Mouse (Mus musculus) limb, embryonic 12.5 days (tissue): ENCODE measurements around the gene Gpr89. TPM values are rescaled to one million over a fixed set of nuclear protein-coding genes. Genes with fewer than 3 reads are reported as not detected.

Source experiments
- ATAC-seq: fragments of 200-750 bp; cut with Nextera tagmentation; 2 replicates; pipeline ENCODE4 v1.8.0; 2017; ENCODE audit warnings: low read depth, moderate TSS enrichment; ENCODE audit not compliant: insufficient number of reproducible peaks, insufficient read depth, low FRiP score, low TSS enrichment
- H3K27ac ChIP-seq: fragments of 300-500 bp; sonication (generic); 2 replicates; pipeline ENCODE4 v1.5.1; 2016; ENCODE audit warnings: mild to moderate bottlenecking, moderate library complexity
- H3K27me3 ChIP-seq: fragments of 300-500 bp; sonication (generic); 2 replicates; pipeline ENCODE4 v1.6.1; 2016; ENCODE audit warnings: mild to moderate bottlenecking, moderate library complexity
- H3K36me3 ChIP-seq: fragments of 300-500 bp; sonication (generic); 2 replicates; pipeline ENCODE4 v1.6.1; 2016; ENCODE audit warnings: mild to moderate bottlenecking, moderate library complexity
- H3K4me1 ChIP-seq: fragments of 300-500 bp; sonication (generic); replicated peaks from 2 replicates; pipeline ENCODE4 v1.6.1; 2016
- H3K4me2 ChIP-seq: fragments of 300-500 bp; sonication (generic); 2 replicates; pipeline ENCODE4 v1.6.1; 2016; ENCODE audit warnings: mild to moderate bottlenecking, moderate library complexity
- H3K4me3 ChIP-seq: fragments of 300-500 bp; sonication (generic); replicated peaks from 2 replicates; pipeline ENCODE4 v1.5.1; 2016; ENCODE audit warnings: mild to moderate bottlenecking
- H3K9ac ChIP-seq: fragments of 300-500 bp; sonication (generic); replicated peaks from 2 replicates; pipeline ENCODE4 v1.6.1; 2016; ENCODE audit warnings: mild to moderate bottlenecking, moderate library complexity
- H3K9me3 ChIP-seq: fragments of 300-500 bp; sonication (generic); 2 replicates; pipeline ENCODE4 v1.6.1; 2016; ENCODE audit warnings: mild to moderate bottlenecking, moderate library complexity
- WGBS: fragments of 180-500 bp; shearing (Covaris S2); methylation state at CpG from one replicate; pipeline ENCODE4 v1.1.7; 2016; 5-methylcytosine and 5-hydroxymethylcytosine counted together
- polyA plus RNA-seq: library from polyadenylated mRNA; unstranded; fragments of >200 nt; fragmentation: Nextera tagmentation; extraction: Ambion mirVana; gene quantifications from 2 replicates; pipeline ENCODE4 v1.2.1, GENCODE M21; 2016

Gene Gpr89
- polyA plus RNA-seq, 1 experiment from 2014 or later = 37.7 TPM

DNA sequence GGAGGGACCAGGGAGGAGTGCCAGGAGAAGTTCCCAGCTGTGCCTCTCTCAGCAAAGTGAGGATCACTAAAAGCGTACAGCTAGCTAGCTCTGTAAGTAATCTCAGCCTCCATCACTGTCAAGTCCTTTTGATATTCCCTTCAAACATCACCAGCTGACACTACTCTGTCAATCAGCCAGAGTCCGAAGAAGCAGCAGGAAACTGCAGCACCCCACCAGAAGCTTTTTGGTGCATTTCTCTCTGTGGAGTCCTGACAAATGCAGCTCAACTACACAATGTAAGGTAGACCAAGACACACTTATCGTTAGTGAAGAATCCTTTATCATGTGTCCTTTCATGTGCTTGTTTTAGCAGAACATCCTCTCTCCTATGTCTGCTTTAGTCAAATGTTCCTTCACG, 83.6 kb downstream of the Gpr89 start:
- H3K4me1 ChIP-seq = 0 out of 2 replicates have a peak, but pooled peaks cover 9% of the 10 kb centered on the region
- ATAC-seq = no peak
- WGBS = 92% methylated on average over 4 of the region's 4 CpGs
- H3K4me2 ChIP-seq = no peak overlapping the region
- H3K4me3 ChIP-seq = no peak overlapping the region
- H3K9me3 ChIP-seq = peaks cover 4% of the 10 kb centered on the region; the same call in 1 of the 2 replicates
- H3K27me3 ChIP-seq = no peaks in the 10 kb centered on the region
- no peak overlapping the region for H3K9ac ChIP-seq
- no peak overlapping the region for H3K27ac ChIP-seq
- no peaks in the 10 kb centered on the region for H3K36me3 ChIP-seq

DNA sequence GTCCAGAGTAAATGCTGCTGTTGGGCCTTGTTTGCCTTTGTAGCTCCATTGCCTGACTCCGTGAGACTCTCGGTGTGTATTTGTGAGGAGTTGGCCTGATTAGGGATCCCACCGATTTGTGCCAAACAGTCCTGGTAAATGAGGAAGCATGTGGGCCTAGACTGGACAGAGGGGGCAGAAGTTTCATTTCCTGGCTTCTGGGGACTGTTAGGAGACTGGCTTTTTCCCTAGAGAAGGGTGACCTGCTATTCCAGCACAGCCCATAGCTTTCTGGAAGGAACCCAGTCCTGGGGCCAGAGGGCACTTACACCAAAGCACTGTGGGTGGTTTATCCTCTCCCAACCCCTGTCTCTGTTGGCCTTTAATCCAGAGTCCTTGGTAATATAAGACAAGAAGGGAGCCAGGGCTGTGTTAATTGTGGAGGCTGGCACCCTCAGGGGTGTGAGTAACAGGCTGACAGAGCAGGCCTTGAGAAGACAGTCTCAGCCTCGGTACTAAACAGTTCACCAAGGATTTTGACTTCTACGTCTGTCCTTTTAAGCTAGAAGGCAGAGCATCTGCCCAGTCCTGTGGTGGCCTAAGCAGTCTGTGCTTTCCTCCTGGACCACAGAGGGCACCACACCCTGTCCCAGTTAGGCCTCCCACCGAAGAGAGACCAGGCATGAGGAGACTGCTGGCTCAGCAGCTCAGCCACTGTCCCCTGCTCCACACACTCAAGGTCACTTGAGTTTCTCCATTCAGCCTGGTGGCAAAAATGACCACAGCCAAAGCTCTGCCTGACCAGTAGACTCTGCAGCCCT, 84.8 kb downstream of the Gpr89 start:
- Histone ChIP-seq H3K27me3 (0 out of 2 replicates have a peak, but pooled peaks cover 4% of the 10 kb centered on the region), H3K36me3 (no peaks in the 10 kb centered on the region), H3K4me3 (no peak overlapping the region), H3K27ac (no peak overlapping the region), H3K9me3 (peaks cover 4% of the 10 kb centered on the region; the same call in 1 of the 2 replicates), H3K4me2 (no peak overlapping the region), H3K4me1 (0 out of 2 replicates have a peak, but pooled peaks cover 7% of the 10 kb centered on the region), H3K9ac (no peak overlapping the region)
- 70% methylated on average over 6 of the region's 6 CpGs for whole genome bisulfite sequencing
- no peak for ATAC-seq

Other genes with a start within 250 kb of the Gpr89 start
- gene Ankrd35, start 235.2 kb downstream of the Gpr89 start, polyA plus RNA-seq = 0.69 and 0.85 TPM in 2 replicates
- 70.2 and 70.8 TPM in 2 replicates for gene Pias3, start 209.0 kb downstream of the Gpr89 start, polyA plus RNA-seq
- 13.5 and 13.7 TPM in 2 replicates for gene Nudt17, start 196.8 kb downstream of the Gpr89 start, polyA plus RNA-seq
- gene Polr3c, start 177.7 kb downstream of the Gpr89 start, polyA plus RNA-seq = 38.9 and 40.5 TPM in 2 replicates
- gene Rnf115, start 177.7 kb downstream of the Gpr89 start, polyA plus RNA-seq = 64.4 and 66.0 TPM in 2 replicates
- gene Pdzk1, start 76.1 kb downstream of the Gpr89 start, polyA plus RNA-seq = not detected in 2 replicates
- gene Cd160, start 76.0 kb downstream of the Gpr89 start, polyA plus RNA-seq = 0.08 and 0.14 TPM in 2 replicates
- 11.4 and 14.0 TPM in 2 replicates for gene Gja5, start 653 bp downstream of the Gpr89 start, polyA plus RNA-seq
- gene Gja8, start 20.7 kb upstream of the Gpr89 start, polyA plus RNA-seq = not detected in 2 replicates